Mouse (Mus musculus): ENCODE measurements around the gene Uncx.

Gene Uncx

DNA sequence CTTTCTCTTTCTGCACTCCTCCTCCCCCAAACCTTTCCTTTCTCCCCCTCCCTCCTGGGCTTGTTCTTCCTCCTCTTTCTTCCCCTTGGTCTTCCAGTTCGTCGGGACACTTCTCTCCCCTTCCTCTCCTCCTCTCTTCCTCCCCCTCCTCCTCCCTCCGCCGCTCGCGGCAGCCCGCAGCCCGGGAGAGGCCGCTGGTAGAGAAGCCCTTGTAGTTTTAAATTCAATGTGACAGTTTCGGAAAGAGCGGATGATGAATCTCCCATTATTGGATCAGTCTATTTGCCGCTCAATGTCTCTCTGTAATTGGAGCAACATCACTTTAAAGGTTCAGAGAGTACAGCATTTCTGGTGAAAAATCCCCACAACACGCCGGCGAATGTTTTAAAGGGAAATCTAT lies at the start of gene Uncx:
Gene Uncx, plus strand, starts transcription at position 281 of the 400 bp plus-strand sequence.
- DNase-seq, result no peak

DNA sequence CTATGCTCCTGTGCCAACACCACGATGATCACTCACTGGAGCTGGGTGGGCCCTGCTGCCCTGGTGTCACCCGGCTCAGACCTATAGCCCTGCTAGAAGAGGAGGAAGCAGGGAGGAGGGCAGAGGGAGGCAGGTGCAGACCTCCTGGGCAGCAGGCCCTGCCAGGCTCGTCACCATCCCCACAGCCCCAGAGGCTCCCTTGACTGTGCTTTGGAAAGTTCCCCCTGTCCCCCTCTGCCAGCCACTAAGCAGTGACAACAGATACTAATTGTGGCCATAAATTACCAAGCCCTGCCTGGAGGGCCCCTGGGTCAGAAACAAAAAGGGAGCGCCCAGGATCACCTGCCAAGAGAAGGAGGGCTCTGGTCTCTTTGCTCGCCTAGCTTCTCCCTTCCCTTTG lies 49.6 kb upstream of the Uncx start:
- no peak for DNase-seq

DNA sequence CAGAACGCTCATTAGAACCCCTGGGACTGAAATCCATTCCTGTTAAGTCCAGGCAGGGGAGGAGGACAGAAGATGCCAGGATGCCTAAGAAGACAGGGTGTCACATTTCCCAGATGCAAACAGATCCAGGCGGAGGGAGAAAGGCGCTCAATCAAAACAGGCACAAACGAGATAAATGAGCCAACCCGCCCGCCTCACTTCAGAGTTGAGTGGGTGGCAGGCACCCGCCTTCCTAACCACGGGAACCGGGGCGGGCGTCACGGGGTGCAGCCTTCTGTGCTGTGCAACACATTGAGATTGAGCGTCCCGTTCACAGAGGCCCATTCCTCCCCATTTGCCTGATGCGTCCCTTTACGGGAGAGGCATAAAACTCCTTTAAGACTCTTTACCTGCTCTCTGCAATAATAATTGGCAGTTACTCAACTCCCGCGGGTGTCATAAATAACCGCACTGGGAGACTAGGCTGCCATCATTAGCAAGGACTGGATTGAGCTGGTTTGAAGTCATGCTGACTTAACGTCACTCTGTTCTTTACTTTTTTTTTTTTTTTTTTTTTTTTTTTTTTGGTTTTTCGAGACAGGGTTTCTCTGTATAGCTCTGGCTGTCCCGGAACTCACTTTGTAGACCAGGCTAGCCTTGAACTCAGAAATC lies 48.1 kb upstream of the Uncx start:
- DNase-seq, result no peak

DNA sequence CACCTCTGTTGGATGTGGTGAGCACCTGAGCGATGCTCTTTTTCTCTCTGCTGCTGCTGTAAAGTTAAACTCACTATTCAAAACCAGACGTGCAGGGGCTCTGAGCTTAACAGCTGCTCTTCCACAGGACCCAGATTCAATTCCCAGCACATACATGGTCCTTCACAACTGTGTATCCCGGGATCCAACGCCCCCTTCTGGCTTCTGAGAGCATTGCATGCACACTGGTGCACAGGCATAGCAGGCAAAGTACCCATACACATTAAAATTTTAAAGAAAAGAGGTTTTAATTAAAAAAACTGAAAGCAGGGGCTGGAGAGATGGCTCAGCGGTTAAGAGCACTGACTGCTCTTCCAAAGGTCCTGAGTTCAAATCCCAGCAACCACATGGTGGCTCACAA lies 46.4 kb upstream of the Uncx start:
- no peak for DNase-seq

DNA sequence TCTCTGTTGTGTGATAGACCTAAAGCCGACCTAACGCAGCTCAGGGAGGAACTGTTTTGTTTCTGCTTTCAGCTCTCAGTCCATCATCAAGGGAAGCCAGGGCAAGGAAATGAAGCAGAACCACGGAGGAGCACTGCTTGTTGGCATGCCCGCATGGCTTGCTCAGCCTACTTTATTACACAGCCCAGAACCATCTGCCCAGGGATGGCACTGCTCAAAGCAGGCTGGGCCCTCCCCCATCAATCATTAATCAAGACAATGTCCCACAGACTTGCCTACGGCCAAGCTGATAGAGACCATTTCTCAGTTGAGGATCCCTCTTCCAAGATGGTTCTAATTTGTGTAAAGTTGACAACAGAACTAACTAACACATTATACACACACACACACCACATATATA lies 44.5 kb upstream of the Uncx start:
- no peak for DNase-seq

DNA sequence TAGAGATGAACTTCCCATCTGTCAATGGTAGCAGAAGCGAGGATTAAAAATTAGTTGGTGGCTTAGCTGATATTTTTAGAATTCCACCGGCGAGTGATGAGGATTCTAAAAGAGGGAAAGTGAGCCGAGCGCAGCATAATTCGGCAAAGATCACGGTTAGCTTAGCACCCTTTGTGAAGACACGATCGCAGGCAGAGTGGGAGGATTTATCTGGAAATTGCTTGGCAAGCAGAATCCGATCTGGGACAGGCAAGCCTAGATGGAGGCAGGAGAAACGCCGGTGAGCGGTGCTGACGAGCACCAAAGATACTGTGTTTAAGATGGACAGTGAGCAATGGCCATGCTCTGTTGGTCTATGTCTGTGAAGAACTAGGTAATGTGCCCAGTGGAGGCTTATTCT lies 41.0 kb upstream of the Uncx start:
- no peak for DNase-seq

DNA sequence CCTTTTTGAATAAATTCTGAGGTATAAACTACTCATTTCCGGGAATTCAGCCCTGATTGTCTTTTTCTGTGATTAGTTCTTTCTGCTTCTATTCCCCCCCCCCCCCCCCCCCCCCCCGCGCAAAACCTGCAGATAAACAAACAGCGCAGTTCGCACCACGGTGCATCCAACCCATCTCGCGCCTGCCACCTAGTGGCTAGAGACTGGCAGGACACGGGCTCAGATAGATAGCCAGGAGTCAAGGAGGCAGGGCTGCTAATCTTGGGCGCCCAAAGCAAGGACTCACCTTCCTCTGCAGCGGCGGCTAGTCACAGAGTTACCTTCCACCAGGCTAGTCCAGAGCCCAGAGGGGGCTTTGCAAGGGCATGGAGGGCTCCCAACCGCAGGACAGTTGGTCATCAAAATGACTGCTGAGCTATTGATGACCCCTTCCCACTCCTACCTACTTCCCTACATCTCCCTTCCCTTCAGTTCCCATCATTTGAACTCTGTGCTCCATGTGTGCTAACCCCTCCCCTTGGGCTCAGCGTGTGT lies 38.2 kb upstream of the Uncx start:
- DNase-seq, result peak; percentile 78

DNA sequence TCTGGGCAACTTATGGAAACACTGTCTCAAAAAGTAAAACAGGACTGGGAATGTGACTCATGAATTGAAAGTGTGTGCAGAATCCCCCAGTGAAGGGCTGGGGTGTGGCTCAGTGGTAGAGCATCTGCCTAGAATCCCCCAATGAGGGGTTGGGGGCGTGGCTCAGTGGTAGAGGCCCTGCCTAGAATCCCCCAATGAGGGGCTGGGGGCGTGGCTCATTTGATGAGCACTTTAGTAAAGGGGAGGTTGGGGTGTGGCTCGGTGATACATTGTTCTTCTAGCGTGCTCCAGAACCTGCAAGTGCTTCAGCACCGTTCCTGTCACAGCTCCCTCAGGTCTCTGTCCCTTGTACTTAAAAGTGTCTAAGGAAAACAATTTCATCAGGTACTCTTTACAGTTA lies 37.1 kb upstream of the Uncx start:
- peak; percentile 44 for DNase-seq

DNA sequence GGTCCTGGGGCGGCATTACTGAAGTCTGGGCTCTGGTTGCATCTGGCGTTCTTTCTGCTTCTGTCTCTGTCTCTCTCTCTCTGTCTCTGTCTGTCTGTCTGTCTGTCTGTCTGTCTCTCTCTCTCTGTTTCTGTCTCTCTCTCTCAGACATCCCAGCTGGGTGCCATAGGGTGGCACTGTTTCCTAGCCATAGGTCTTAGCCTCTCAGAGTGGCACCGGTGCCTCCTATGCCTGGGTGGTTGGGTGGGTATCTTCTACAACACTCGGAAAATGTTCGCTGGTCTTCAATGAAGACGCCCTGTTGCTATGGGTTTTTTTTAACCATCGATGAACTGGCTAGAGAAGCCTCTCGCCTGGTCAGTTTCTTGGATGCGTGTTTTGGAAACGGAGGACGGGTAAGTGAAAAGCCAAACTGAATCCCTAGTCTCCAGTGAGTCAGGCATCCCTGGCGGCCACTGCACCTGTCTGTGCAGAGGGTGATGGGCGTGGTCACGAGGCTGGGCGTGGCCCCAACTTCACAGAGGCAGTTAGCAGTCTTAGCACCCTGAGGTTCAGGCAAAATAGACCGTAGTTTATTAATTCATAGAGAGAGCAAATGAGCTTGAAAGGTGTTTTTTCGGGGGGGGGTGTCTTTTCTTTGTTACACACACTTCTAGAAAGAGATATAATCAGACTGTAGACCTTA lies 32.5 kb upstream of the Uncx start:
- DNase-seq, result peak; percentile 50

DNA sequence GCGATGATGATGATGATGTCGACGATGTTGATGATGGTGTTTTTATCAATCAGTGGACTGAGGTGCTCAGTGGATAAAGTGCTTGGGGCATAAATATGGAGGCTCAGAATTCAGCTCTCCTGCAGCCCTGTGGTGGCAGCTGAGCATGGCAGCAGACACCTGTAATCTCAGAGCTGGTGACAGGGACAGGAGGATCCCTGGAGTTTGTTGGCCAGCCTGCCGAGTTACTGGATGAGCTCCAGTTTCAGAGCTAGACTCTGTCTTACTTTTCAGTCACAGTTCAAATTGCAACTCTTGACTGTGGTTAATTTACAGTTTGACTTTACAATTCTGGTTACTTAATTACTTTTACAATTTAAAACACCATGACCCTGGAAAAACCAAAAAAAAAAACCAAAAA lies 31.1 kb upstream of the Uncx start:
- no peak for DNase-seq

DNA sequence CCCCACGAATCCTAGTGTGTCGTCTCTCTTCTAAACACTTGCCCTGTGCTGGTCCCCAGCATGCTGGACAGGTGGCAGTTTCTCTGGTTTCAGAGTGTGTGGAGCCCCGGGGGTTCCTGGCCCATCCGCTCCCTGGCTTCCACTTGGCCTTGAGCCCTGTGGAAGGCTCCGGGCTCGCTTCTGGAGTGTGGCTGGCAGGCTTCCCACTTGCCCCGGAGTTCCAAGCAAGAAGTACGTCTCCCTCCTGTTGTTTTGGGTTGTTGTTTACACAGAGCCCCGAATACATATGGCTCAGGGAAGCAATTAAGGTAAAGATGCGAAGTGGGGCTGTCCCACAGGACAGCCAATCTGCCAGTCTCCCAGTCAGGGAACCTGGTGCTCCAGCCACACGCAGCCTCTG lies 27.0 kb upstream of the Uncx start:
- no peak for DNase-seq

DNA sequence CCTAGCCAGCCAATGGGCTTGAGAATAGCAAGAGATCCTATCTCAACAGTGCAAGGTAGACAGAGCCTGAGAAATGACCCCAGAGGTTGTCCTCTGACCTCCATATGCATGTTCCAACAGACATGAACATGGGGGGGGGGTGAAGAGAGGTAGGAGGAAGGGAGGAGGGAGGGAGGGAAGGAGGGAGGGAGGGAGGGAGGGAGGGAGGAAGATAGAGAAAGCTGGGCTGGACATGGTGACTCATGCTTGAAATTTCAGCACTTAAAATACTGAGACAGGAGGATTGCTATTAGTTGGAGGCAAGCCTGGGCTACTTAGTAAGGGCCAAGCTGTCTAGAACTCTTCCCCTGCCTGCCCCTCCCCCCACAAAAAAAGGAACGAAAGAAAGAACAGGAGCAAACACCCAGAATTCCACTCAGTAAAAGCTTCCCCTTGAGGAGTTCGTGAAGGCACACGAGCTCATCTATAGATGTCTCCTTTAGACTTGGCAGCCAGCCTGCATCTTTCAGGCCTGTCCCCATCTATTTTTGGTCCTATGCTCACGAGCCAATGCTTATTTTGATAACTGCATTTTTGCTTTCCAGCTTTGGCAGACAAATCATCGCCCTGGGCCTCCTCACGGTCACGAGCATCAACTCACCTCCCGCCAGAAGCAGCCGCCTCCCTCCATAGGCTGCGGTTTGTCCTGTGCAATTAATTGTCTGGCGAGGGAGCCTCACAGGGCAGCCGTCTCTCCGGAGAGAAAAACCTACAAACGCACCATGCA lies 23.0 kb upstream of the Uncx start:
- DNase-seq, result no peak

DNA sequence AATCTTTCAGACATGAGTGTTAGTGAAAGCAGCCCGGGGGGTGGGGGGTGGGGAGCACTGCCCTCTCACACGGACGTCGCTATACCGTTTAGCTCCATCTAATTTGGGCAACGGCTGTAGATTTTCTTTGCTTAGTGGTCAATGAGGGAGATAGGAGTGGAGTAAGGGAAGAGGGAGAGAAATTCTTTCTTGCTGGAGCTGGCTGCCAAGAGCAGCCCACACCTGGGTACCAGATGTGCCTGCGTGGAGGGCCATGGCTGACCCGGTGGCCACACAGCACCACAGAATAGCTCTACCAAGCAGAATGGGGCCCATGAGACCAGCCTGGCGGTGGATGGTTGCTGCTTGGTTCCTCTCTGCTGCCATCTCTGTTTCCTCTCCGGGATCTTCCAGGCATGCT lies 21.3 kb upstream of the Uncx start:
- no peak for DNase-seq

DNA sequence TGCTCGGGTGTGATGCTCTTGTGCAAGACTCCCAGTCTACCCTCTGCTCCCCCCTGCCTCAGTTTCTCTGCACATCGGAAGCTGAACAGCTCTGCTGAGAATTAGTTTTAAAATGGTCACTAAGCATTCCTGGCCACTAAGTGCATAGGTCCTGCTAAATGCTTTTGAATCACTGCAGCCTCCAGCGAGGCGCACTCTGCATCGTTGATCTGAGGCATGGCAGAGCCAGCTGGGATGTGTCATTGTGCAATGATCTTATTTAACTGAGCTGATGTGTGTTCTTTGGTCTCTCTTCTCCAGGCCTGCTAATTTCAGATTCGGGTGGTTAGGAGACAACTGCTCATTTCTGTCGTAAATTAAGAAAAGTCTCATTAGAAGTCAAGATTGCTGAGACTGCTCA lies 14.4 kb upstream of the Uncx start:
- DNase-seq, result no peak

DNA sequence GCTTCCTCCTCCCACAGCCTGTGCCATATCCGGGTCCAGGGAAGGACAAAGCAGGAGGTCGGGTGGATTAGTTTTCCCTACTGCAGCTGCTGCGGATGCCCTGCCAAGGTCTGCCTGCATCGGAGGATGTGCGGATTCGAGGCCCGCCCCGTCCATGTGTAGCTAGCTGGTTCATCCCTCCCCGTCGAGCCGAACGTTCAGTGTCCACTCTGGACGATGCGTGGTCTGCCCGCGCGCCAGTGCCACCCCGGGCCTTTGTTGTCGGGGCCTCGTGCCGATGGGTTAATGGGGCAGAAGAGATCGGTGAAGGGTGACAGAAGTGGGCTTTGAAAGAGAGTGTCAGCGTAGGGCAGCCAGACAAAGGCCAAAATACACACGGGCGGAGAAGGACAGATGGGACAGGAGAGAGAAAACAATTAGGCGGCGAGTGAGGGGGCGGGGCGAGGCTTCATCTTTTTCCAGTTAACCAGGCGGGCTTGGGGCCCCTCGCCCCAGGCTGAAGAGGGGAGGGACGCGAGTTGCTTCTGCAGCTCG lies 7.8 kb upstream of the Uncx start:
- no peak for DNase-seq

DNA sequence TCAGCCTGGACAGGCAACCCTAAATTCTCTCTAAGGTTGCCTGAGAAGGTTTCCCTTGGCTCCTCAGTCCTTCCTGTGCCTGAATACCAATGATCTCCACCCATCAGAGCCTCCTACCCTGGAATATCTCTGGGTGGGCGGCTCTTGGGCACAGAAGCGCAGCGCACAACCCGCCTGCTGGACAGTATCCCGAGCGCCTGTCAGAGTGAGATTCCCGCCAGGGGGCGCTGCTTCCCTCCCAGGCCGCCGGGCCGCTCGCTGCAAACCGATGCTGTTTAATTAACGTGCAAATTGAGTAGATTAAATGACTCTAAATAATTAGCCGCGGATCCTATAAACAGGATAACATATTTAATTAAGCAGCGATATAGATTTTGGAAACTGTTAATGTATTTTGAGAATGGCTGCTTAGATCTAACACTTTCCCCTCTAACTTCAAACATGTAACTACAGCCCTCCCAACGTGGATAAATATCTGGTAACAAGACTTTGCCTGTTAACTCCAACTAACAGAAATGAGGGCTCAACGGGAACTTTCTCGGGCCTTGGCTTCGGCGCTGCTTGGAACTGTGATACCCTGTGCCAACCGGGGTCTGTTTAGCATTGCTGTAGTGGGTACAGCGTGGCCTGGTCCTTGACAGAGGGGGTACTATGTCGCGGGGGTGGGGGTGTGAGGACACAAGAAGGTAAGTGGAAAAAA lies 6.9 kb upstream of the Uncx start:
- peak; percentile 73 for DNase-seq

DNA sequence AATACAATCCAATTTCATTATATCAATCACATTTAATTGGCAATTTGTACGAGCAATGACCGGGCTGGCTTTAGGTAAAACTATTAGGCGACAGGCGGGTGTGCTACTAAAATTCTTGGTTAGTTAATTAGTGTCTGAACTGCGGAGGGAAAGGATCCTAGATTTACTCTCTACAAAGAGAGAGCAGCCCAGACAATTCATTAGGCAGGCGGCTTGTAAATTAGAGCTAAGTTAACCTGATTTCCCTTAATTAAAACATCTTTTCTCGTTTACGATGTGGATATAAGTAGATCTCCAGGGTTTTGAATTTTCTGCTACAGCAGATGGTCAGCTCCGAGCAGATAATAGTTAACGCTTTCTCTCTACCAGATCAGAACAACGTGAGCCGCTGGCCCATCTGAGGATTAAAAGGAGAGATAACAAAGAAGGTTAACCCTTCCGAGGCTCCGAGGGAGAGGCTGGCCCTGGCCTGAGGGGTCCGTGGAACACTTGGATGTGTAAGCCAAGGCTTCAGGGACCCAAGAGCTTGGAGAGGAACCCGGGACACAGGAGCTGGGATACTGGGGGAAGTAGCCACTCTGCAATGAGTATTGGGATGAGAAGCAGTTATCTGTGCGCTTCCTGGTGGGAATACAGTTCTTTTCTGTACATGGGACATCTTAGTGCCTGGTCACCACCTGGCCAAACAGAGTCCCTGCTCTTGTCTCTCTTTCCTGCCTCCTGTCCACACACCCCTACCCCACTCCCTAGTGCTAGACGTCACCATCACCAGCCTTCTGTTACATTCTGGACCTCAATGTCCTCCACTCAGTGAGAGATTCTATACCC lies 6.2 kb upstream of the Uncx start:
- DNase-seq, result no peak

DNA sequence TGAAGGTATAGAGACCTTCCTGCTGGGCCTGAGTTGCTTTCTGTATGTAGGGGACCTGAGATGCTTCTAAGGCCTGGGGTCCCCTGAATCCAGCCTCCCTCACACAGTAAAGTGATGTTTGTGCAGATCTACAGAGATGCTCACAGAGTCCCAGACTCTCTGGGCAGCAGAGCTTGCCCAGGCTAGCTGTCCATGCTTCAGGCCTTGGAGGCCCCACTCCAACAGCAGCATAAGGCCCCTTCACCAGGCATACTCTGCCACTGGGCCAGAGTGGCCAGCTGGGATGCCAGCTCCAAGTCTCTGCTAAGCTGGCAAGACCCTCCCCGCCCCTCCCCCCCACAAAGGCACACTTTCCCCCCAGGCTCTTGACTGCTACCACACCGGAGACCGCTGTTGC lies 5.6 kb upstream of the Uncx start:
- DNase-seq, result no peak

DNA sequence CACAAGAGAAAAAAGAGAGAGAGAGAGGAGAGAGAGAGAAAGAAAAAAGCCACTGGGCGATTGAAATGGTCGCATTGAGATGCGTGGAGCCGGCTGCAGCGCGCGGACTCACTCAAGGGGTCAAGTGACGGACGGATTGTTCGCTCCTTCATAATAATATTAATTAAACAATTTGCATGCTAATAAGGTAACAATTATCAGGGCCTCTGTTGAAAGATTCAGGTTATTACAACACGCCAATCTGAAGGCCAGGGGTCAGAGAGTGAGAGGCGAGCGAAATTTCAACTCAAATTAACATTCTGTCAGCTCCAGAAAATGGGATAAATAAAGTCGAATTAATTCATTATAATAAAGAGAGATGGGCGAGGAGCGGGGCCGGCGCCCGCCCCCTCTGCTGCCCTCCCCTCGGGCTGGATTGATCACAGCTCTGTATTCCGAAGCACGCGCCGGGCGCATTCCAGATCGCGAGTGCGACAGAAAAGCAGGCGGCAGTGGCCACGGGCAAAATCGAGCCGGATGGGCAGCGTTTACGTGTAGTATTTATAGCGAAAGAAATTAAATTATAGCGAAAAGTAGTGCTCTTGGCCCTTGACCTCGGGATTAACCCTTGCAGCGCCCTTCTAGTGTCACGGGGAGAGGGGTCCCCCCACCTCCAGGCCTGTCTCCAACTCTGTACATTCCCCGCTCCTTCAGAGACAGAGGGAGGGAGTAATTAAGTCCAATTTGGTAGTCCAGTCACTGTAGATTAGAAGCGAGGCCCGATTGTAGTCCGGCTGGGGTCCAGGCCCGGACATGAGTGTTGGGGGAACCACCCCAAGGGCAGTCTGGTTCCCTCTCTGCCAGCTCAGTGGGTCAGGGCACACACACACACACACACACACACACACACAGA lies 1.9 kb upstream of the Uncx start:
- no peak for DNase-seq

DNA sequence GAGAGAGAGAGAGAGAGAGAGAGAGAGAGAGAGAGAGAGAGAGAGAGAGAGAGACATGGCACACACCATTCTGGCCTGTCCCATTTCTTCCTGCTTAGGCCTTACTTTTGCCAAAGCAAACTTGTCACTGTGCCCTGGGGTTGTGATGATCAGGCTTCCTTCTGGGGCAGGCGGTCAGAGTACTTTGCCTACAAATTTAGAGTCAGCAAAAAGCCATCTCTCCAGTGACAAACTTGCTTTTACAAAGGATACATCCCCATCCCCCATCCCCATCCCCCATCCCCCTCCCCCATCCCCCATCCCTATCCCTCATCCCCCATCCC lies 1.3 kb upstream of the Uncx start:
- no peak for DNase-seq

DNA sequence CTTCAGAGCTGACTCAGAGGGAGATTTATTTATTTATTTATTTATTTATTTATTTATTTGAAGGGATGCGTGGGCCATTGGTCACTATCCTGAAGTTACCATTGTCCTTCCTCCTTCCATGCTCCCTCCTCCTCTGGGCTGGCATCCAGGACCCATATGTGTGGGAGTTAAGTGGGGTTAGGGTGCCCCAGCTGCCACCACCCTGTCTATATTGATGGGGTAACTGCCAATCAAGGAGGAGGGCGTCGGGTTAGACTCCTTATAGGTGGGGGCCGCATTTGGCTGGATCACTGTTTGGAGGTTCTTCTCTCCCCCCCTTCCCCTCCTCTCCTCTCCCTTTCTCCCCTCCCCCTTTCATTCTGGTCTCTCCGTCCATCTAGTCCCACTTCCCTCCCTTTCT lies 738 bp upstream of the Uncx start:
- no peak for DNase-seq
